Mouse (Mus musculus) ES-Bruce4 (cell line): ENCODE results near the gene Serpini1.

ENCODE experiments used
- CTCF ChIP-seq: IDR thresholded peaks from one replicate; pipeline ENCODE4 v1.8.1; 2011; ENCODE audit warnings: low read depth, low read length
- POLR2A ChIP-seq: IDR thresholded peaks from one replicate; pipeline ENCODE4 v1.8.1; 2011; ENCODE audit warnings: low read length; ENCODE audit not compliant: insufficient read depth

DNA sequence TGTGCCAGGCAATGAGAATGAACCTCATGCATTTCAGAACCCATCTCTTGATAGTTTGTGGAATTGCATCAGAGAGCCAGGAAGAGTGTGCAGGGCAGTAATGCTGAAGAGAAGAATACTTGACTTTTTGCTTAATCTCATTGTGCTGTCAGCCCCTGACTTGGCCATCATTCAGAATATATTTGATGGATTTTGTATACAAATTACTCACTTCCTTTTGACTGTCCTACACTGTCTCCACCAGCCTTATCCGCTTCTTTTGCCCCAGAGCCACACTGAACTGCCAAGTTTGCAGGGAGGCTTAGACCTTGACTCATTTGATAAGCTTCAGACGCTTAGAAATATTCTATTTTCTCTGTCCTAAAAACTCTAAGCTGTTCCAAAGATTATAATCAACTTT lies 129.4 kb downstream of the Serpini1 start:
- no peak for TF ChIP-seq POLR2A
- TF ChIP-seq CTCF, result no peak
